Mouse (Mus musculus): ENCODE results near the gene Rin1.

Rin1 gene

DNA sequence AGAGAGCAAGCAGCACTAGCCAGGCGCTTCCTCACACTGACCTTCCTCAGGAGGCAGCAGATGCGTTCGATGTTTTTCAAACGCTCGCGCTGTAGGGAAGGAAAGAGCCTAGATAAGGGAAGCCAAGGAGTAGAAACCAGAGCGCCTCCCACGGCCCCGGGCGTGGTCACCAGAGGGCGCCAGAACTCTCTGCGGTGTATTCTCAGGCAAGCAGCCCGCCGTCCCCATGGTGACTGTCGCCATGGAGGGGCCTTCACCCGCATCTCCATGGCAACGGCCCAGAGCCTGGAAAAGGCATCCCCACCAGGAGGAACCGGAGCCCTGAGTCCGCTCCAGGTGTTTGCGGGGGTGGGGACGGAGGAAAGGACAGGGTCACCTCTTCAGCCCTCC, 44.0 kb downstream of the Rin1 start:
- peak; percentile 95 to 99 for DNase-seq (ENCODE audit: low spot score in 2 of 2)

DNA sequence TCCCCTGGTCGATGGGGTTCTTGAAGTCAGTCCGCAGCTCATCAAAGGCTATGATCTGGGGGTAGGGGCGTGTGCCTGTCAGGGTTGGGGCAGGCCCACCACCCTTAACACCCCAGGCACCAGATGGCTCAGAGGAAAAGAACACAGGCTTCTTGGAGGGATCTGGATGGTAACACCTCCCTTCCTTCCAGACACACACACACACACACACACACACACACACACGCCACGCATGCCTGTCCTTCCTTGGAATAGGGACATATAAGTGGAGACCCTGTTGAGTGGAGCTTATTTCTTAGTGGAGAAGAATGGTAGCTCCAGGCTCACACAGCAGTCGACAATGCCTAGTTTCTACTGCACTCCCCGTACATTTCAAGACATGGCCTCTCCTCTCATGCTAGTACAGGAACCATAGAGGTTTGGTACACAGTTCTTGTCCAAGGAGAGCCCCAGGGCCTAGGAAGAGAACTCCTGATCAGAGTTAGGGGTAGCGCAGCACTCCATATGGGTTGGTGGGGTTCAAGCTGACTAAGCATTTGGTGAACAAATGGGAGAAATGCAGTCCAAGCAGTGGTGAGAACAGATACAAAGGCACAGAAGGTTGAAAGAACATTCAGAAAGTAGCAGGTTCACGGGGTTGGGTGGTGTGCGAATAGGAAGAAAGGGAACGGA, 44.6 kb downstream of the Rin1 start:
- no peak for DNase-seq (ENCODE audit: low spot score in 2 of 2)

DNA sequence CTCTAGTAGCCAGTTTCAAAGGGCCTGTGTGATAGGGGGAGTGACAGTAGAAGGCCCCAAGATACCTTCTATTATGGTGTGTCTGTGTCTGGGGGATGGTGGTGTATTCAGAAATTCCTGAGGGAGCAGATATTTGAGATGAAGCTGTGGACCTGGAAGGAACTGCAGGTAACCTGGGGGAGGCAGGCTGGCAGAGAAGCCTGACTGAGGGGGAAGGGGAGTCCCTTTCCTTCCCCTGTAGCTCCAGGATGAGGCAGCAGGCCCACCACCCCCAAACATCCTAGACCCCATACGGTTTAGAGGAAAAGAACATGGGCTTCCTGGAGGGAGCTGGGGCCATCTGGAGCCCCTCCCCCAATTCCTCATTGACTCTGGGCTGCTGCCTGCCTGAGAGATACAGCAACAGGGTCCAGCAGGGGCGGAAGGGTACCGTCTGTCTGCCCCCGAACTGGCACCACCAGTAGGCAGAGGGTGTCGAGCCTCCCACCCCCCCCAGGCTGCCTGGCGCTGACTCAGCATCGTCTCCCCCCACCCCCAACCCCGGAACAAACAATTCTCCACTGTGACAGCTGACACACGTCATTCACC, 45.7 kb downstream of the Rin1 start:
- no peak for DNase-seq (ENCODE audit: low spot score in 2 of 2)

DNA sequence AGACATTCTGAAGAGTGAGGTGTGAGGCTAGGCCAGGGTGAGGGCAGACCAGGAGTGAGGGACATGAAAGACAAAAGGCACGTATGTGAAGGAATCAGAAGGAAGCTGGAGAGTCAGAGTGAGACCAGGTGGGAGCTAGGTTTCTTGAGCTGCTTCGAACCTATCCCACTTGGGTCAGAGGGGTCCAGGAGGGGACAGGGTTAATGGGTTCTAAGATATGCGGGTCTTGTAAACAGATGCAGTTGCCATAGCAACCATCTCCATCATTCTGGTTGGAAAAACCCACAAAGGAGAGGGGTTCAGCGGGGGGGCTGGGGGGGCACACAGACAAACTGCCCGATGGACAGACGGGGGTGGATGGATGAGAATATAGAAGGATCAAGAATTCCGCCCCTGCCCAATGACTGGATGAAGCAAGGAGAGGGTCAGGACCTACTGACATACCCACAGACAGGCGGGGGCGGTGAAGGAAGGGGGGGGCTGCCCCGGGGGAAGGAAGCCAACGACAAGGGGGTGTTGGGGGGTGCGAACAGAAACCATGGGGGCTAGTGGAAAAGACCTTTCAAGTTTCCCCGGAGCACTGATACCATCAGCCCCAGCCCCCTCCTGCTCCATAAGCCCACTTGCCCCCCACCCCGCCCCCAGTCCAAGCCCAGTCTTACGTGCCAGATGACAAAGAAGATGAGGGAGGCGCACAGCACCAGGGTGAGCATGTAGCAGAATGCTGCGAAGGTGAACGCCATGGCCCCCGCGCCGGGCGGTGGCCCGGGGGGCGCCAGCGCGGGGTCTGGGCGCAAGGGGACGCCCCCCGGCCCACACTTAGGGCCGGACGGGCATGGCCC, 47.5 kb downstream of the Rin1 start:
- peak in 1 of 2 experiments; percentile 32 for DNase-seq (ENCODE audit: low spot score in 2 of 2)

DNA sequence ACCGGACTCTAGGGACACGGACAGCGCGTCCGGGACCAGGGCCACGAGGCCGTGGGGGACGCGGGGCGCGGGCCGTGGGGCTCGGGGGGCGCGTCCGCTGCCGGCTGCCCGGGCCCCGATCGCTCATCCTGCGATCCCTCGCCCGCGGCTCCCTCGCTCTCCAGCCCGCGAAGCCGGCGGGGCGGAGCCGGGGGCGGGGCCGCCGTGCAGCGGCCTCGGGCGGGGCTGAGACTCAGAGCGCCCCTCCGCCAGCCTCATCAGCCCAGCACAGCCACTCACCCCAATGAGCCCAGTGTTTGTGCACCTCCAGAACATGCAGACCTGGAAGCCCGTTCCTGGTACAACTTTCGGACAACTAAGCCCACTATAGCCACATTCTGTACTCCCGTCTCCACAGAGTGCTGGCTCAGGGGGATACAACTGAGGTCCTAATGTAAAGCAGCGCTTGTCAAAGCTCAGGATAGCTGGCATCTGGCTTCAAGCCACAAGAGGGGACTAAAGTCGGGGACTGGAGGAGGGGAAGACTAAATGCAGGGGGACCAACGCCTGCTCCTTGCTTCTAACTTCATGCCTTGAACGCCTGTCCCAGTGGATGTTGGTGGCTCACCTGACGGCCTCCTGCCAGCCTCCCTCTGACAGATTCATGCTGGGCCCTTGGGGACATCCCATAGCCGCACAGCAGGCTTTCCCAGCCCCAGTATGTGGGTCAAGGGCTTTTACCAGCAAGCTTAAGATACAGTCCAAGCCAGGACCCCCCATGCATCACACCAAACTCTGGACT, 48.3 kb downstream of the Rin1 start, which contains the start of gene Cnih2:
Cnih2 (minus strand) TSS at position 159 of the 781 bp plus-strand sequence.
- DNase-seq (ENCODE audit: low spot score in 2 of 2): peak in 1 of 2 experiments; percentile 69

DNA sequence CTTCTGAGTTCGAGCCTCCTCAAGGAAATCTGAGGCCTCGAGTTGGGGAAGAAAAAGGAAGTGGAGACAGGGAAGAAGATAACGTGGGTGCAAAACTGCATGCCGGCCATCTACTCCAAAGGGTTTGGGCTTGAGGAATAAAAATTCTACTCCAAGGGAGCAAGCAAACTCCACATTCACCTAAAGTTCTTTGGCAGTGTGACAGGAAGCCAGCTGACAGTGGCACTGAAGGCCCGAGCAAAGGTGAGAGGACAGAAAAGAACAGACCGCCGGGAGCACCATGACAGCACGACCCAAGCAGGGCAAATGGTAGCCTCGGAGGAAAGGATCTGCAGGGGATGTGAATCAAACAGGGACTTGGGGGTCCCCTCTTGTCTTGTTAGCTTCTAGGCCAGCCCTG, 55.8 kb downstream of the Rin1 start:
- no peak for DNase-seq (ENCODE audit: low spot score in 2 of 2)
